In genomic region chr11:100371981-100372558, GRCm38 (mm10) we compare ENCODE assay signal across 1 mouse cellular context.
TF ChIP-seq lines count a peak whose summit lies in the region.

No protein-coding gene starts in this region.

TF ChIP-seq in CH12.LX, 34 proteins besides CTCF, POLR2A, EP300 and RAD21 (continued from another document):
- TF ChIP-seq ZNF384 (IDR thresholded peaks at IDR 0.05; ENCODE audit: low read depth, low read length) = no peak
- TF ChIP-seq USF1 (IDR thresholded peaks at IDR 0.05; ENCODE audit: low read depth, low read length) = no peak
- no peak for TF ChIP-seq IRF4 (IDR thresholded peaks at IDR 0.05; ENCODE audit: low read depth, low read length)
- TF ChIP-seq MAZ (IDR thresholded peaks at IDR 0.05; ENCODE audit: low read depth, low read length) = no peak
- TF ChIP-seq GABPA (IDR thresholded peaks at IDR 0.05; ENCODE audit: insufficient replicate concordance, low read depth, low read length) = no peak
